Mouse (Mus musculus) left cerebral cortex, postnatal 36 days (tissue): ENCODE measurements around the gene Arhgap17. TPM values are rescaled to one million over a fixed set of nuclear protein-coding genes. Genes with fewer than 3 reads are reported as not detected.

ENCODE experiments used
- DNase-seq, 2 experiments: peaks; one replicate each; pipeline ENCODE4 v3.0.0; 2021 to 2022; ENCODE audit warnings: low spot score in 2 of 2, mixed read lengths in 1 of 2
- intact Hi-C: fragments of 180-260 bp; cut with DNase I; formaldehyde crosslinking; loops from one replicate; pipeline ENCODE4 v1.15.1; 2025
- total RNA-seq, 2 experiments: library from RNA; stranded (reverse); gene quantifications; 2 replicates each; pipeline ENCODE4 v1.2.3; 2021

Arhgap17 gene
- total RNA-seq, 2 experiments from 2014 or later: 11.6 to 18.0 TPM

DNA sequence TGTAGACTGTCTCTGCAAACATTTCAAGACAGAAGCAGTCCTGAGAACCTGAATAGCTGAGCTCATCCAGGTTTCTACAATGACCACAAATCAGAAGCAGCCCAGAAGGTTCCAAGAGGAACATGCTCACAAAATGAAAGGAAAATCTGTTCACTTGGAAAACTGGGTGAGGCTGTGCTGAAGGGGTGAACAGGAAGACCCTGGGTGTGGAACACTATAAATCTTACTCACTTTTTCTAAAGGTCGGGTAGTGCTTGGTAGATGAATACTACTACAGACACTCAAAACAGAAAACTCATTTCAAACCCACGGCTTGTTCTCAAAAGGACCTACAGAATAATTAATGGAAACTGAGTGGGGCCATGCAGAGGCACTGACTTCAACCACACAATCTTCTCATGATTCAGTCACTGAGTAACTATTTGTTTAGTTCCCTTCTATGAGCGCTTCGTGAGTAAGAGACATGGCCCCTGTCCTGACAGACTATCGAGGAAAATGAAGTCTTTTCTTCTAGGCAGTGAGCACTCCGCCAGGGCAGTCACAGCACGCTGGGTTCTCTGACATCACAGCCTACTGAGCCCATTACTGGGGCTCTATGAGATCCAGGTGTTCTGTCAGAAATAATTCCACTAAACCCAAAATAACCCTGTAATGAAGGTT lies 23.0 kb downstream of the Arhgap17 start:
- no peak for DNase-seq
- intact Hi-C loops: no loop called here

DNA sequence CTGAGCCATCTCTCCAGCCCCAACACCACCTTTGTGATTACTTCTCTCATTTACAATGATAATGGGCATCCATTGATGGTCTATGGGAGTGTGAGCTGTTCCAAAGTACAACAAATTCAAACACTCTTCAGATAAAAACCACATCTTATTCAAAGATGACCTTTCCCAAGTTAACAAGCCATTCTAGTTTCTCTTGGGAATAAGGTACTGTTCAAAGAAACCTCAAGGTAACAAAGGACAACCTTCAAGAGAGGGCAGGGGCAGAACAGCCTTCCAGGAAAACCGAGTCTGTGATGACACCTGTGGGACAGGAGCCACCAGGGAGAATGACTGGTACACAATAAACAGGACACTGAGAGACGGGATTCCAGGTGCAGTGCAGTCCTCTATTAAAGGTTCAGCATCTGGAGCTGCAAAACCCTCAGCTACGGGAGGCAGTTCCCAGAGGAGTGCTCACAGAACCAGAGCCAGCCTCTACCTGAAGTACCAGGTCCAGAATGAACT lies 24.6 kb downstream of the Arhgap17 start:
- intact Hi-C loops: no loop called here
- no peak for DNase-seq

DNA sequence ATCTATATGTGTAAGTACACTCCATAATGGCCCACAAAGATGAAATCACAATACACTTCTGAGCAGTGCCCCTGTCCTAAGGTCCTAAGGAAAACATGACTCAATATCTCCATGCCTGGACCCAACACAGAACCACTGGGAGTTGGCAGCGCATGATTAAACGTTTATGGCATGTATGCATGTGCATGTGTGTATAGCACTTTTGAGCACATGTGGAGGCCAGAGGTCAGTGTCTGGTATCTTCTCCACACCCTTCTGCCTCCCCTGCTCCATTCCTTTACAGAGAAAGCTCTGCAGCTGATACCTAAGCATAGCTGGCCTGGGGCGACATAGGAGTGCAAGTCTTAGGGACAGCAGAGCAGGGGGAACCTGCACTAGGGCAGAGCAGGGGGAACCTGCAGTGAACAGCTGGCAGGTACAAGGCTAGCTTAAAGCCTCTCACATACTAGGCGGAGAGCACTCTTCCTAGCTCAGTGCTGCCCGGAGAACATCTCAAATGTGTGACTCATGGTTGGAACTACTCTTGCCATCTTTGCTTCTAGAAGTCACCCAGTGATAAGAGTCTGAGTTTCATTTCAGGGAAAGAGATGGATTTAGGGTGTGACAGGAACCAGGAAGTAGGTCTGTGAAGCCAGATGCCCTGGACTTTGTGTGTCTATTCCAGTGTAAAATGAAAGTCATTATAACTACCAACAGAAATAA lies 25.5 kb downstream of the Arhgap17 start:
- no peak for DNase-seq
- intact Hi-C loops: no loop called here

DNA sequence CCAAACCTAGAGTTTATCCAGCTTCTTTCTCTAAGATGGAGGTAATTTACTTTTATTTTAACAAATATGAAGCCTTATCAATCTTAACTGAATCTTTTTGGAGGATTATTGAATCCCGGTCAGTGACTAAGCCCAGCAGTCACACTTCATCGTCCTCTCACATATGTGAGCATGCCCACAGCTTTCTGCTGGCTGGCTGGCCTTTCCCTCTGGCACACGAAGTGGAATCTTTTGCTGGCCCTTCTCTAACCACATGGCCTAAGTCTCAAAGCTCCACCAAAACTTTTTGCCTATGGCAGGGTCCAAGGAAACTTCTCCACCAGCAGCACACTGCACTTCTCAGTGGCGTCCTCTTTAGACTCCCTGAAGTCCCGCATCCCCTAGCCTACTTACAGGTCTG lies 27.8 kb downstream of the Arhgap17 start:
- no peak for DNase-seq
- intact Hi-C loops: no loop called here

DNA sequence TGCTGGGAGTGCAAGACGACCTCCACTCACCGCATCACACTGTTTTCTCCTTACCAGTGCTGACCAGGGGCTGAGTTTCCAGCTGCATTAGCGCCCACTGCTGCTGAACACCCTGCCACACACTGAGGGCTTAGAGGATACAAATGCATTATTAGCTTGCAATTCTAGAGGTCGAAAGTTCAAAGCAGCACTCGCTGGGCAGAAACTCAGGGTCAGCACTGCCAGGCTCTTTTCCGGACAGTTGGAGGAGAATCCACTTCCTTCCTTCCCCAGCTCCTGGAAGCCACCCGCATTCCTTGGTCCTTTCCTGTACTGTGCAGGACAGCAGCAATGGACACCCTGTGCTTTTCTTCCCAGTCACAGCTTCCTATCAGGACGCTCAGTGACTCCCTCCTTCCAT lies 31.4 kb downstream of the Arhgap17 start:
- no peak for DNase-seq
- intact Hi-C loops: no loop called here

DNA sequence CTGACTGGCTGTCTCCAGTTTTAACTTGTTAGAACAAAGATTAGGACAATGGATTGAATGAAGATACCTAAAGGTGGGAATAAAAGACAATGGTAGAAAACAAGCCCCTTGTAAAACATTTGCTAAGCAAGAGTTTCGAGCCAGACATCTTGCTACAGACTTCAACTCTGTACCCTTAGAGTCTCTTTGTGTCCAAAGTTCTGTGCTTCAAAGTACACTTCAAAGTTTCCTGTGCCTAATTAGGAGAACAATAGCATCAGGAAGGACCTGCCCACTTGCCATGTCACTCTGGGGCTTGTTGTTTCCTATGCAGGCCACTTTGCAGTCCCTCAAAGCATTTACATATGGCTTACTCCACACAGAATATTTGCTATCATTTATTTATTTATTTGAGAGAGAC lies 33.4 kb downstream of the Arhgap17 start:
- DNase-seq: no peak
- intact Hi-C loops: no loop called here

DNA sequence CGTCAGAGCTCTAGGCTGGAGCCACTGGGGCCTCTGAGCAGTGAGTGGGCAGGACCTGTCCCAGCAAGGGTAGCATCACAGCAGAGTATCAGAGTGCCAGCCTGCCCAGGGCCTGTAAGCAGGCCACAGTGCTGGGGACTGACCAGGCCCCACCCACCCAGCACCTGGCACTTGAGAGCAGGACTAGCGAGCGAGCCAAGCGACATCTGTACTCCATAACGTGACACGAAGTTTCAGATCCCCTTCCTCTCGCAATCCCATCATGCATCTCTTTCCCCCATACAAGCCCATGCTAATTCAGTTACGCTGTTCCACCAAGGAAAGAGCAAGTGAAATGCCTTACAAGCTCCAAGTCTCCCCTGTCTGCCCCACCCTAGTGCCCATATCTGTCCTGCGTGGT lies 39.2 kb downstream of the Arhgap17 start:
- intact Hi-C loops: no loop called here

DNA sequence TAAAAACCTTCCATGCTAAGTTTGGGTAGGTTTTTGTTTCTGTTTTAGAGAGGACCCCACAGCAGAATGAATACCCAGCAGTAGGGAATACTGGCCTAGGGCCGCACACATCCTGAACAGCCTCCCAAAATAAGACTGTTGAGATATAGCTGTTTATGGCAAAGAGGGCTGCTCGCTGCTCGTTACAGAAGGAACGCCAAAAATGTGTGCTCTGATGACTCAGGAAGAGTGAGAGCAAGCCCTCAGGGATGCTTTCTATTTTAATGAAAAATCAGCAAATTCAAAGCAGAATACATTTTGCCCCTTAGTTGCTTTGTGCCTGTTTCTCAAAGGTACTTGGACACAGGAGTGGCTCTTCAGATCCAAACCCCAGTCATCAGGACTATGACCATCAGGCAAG lies 41.8 kb downstream of the Arhgap17 start:
- intact Hi-C loops: loop anchor here (5.0 kb wide), 1 partner anchor 39 kb away; the partner anchor contains the start of genes Arhgap17 and Lcmt1
- no peak for DNase-seq

More for the DNA sequence above, 39.2 kb downstream of the Arhgap17 start:
- DNase-seq: no peak

DNA sequence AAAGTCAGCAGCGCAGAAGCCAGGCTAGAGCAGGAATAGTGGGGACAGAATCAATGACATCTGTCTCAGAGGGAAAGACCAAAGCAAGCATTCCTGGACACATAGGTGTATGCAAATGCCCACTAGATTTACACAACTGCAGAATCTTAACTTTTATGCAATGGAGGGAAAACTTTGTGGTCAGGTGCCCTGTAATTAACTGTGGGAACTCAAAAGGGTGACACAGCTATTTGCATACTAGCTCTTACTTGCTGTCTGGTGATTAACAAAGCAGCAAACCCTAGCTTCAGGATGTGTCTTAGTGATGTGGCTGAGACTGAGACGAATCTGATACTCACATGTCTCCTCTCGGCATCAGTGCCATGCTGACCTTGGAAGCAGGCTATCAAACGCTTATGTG lies 42.8 kb downstream of the Arhgap17 start:
- intact Hi-C loops: loop anchor here (5.0 kb wide), 1 partner anchor 40 kb away; the partner anchor contains the start of genes Arhgap17 and Lcmt1
- no peak for DNase-seq

DNA sequence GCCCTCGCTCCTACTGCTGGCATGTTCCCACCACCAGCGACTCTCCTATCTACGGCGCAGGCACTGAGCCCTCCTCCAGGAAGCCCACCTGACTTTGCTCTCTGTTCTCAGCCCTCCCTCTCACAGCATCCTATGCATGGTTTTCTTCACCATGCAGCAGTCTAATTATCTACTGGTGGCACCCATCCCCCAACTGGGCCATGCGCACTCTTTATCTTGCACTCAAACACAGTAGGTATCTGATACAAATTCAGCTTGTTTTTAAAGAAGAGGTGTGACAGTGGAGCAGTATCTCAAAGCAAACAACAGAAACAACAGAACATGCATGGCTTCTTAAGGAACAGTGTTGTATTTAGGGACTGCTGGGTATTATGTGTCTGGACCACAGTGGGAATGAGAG lies 43.7 kb downstream of the Arhgap17 start:
- no peak for DNase-seq
- intact Hi-C loops: loop anchor here (5.0 kb wide), 1 partner anchor 41 kb away; the partner anchor contains the start of genes Arhgap17 and Lcmt1

DNA sequence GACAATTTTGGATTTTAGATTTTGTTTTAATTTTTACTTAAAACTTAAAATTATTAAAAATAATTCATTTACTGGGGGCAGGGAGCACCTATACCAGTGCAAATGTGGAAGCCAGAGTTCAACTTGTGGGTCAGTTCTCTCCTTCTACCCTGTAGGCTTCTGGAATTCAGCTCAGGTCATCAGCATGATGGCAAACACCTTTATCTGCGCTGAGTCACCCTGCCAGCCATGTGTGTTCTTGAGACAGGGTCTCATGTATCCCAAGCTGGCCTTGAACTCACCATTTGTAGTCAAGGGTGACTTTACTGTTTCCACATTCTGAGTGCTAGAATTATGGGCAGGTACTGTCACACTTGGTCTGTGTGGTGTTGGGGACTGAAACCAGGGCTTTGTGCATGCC lies 45.6 kb downstream of the Arhgap17 start:
- intact Hi-C loops: no loop called here
- no peak for DNase-seq

DNA sequence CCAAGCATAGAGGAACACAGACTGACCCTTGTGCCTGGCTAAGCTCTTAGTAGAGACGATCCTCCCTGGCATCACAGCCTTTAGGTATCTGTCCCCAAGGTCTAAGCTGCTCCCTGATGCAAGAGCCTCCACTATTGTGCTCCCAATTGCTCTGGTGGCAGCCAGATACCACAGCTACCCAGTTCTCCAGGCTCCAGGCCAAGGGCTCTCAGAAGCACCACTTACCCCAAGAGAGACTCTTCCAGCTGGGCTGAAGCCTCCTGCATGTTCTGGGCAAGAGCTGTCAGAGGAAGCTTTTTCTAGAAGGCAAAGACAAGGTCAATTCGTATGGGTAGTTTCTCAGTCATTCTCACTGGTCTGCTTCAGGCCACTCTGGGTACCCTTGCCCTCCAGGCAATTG lies 46.3 kb downstream of the Arhgap17 start:
- intact Hi-C loops: no loop called here

DNA sequence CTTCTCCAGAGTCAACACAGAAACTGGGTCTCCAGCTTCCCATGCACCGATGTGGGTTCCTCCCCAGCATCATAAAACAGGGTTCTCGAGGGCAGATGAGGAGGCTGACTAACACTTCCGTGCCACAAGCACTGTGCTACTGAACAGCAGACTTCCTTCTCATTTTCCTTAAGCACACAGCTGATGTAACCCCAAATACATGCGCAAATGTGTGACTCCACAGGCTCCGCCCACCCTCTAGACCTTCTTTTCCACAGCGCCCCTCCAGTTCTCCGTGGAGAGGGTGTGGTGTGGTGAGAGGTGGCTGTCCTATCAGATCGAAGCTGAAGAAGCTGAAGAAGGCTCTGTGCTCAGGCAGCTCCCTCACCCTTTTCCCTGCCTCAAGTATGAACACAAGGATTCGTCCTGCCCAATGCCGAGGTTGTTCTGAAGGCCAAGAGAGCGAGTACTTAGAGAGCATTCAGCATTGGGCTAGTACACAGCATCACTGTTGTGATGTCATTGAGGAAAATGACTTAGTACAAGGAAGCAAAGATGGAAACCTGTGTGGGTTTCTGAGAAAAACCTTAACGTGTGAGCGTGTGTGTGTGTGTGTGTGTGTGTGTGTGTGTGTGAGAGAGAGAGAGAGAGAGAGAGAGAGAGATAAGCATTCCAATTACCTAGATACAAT lies 47.1 kb downstream of the Arhgap17 start:
- no peak for DNase-seq
- intact Hi-C loops: no loop called here

More for the DNA sequence above, 46.3 kb downstream of the Arhgap17 start:
- no peak for DNase-seq

DNA sequence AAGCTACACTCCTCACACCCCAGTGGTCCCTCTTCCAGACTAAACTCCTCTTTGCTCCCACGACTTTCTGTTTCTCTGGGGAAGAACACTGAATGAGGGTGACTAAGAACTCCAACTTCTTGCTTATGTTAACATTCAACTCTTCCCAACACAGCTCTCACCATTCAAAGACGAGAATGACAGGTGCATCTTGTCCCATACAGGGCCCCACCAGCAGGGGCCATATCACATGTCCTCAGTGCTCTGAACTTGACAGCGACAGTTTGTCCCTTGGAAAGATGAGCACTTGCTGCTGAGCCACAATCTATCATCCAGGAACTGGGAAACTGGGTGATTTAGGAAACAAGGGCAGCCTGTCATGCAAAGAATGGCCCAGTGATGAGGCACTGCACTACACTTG lies 57.0 kb downstream of the Arhgap17 start:
- intact Hi-C loops: no loop called here
- DNase-seq: no peak

DNA sequence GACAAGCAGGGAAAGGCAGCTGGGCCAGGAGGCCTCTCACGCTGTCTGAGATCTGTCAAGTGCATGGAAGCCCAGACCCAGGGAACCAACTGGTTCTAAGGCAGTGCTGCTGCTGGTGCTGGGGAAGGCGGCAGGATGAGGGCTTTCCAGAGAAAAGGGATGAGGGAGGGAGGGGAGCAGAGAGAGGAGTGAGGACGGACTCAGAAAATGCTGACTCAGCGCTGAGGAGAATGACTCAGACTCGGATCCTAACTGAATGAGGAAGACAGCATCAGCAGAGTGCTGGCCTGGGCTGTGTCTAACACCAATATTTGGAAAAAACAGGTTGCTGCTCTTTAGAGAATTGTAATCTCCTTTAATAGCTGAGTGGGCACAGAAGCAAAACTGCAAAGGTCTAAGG lies 57.9 kb downstream of the Arhgap17 start:
- DNase-seq: no peak
- intact Hi-C loops: no loop called here

DNA sequence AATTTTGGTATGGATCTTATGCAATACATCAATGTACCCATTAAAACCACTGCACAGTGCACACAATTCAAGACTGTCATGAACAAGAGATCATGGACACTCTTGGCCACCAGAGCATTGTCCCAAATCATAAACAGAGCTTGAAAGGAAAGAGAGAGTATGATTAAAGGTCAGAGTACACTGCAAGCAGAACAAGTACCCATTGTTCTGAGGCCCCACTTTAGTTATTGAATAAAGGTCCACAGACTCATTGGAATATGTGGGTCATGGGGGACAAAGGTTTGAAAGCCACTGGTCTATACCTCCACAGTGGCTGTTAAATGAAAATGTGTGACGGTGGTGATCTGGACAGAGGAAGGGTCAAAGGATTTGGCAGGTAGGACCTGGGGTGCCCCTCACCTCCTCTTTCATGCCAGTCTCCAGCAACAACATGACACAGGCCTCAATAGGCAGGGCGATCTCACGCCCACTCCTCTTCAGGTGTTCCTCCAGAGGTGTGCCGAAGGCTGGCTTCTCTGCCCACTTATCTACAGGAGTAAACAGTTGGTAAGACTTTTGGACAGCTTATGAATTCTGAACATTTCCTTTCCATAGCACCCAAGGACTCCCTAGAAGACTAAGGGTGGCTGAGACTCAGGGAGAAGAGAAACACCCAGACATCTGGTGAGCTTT lies 61.7 kb downstream of the Arhgap17 start:
- DNase-seq: no peak
- intact Hi-C loops: no loop called here

DNA sequence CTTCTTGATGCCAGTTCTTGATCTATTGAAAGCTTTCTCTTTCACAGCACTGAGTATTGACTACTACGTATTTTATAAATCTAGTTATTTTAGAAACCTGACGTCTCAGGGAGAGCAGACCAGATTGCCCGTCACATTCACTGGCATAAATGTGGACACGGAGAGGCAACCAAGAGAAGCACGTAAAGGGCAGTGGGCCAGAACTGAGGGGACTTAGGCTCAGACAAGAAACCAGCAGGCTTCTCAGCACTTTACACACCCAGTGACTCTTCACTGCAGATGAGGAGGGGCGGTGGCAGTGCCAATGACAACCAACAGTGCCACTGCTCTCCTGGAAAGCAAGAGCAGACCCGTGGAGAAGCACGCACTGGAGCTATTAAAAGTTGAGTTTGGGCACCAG lies 62.5 kb downstream of the Arhgap17 start:
- no peak for DNase-seq
- intact Hi-C loops: no loop called here

DNA sequence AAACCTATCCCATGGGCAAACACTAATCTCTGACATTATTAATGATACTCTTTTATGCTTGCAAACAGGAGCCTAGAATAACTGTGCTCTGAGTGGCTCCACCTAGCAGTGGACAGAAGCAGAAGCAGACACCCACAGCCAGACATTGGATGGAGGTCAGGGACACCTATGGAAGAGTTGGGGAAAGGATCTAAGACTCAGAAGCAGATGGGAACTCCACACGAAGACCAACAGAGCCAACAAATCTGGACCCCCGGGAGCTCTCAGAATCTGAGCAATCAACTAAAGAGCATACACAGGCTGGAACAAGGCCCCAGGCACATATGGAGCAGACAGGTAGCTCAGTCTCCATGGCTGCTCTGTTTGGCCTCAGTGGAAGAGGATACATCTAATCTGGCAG lies 64.3 kb downstream of the Arhgap17 start:
- intact Hi-C loops: no loop called here
- no peak for DNase-seq

DNA sequence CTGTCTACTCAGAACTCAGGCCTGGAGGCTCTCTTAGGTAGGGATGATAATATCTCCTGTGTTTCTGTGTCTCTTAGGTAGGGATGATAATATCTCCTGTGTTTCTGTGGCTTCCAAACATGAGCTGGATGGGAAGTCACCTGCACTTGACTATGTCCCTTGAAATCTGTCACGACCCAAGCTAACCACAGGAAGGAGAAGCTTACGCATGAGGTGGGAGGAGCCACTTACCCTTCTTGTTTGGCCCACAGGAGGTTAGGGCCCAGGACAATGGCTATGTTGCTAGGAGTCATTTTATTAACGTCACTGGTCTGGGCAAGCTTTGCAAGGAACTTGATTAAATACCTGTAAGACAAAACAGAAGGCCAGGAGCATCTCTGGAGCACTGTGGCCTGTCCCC lies 69.5 kb downstream of the Arhgap17 start:
- intact Hi-C loops: no loop called here
- DNase-seq: no peak

DNA sequence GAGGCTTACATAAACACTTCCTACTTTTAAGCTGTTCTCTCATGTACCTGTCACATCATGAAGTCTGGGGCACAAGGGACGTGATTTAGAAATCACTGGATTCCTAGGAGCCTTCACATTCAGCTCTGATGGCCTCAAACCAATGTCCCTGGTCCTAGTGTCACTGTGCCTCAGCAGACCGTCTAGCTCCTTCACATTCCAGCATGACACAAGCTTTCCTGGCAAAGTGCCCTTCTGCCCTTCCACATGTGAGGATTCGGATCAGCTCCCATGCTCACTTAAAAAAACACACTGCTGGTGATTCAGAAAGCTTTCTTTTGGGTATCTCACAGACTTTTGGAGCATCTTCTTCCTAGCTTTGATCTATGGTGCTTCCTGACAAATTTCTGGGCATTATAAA lies 71.5 kb downstream of the Arhgap17 start:
- DNase-seq: no peak
- intact Hi-C loops: loop anchor here (10.0 kb wide), 1 partner anchor 93 kb away; no protein-coding TSS in a partner anchor
